Mouse (Mus musculus) embryonic fibroblast, embryonic 13.5 days (primary cell): ENCODE measurements around the gene Itgb1bp1.

Source experiments
- CTCF ChIP-seq: IDR thresholded peaks from 2 replicates; pipeline ENCODE4 v1.5.1; 2011; ENCODE audit warnings: mild to moderate bottlenecking, control low read depth, low read length, moderate library complexity, borderline replicate concordance; ENCODE audit not compliant: insufficient read depth
- POLR2A ChIP-seq: IDR thresholded peaks from 2 replicates; pipeline ENCODE4 v1.6.1; 2011; ENCODE audit warnings: low read depth, mild to moderate bottlenecking, control low read depth, low read length, moderate library complexity

DNA sequence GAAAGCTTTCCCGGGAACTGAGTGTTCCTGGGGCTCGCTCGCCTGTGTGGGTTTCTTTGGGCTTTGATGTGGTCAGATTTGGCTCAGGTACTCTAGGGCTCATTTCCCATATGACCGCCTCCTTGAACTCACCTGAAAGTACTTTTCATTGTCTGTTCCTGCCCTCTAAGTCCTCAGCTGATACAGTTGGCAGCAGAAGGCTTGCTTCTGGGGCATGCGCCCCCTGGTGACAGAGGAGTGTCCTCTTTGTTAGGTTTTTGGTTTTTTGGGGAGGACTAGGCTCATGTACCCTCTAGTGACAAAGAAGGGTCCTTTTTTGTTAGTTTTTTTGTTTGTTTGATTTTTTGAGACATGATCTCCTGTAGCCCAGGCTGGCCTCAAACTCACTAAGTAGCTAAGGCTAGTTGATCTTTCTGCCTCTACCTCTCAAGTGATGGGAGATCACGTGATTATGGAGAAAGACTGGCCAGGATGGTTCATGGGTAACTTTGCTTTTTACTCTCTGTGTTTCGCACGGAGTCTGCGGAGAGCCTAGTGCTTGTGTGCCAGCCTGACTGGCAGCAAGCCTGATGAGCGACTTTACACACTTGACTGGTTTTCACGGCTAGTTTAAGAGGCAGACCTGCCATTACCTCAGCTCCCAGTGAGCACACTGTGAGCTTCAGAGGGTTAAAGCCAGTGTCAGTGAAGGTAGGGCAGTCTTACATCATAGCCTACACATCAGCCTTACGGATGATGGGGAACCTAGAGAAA is 32.2 kb upstream of the Itgb1bp1 start:
- TF ChIP-seq POLR2A (no peak), CTCF (peak; percentile 45; the same call in 1 of the 2 replicates)
